Mouse (Mus musculus) neural tube, embryonic 11.5 days (tissue): Measurements from ENCODE around the gene Sestd1. TPM values are rescaled to one million over a fixed set of nuclear protein-coding genes. Genes with fewer than 3 reads are reported as not detected.

Experiments used
- ATAC-seq: fragments of 200-750 bp; cut with Nextera tagmentation; 2 replicates; pipeline ENCODE4 v1.8.0; 2017; ENCODE audit warnings: moderate number of reproducible peaks, mild to moderate bottlenecking, moderate TSS enrichment, moderate library complexity; ENCODE audit not compliant: insufficient read depth, low FRiP score, low TSS enrichment
- DNase-seq: peaks from one replicate; pipeline ENCODE4 v3.0.0-alpha.2; 2015; ENCODE audit warnings: low spot score
- H3K27ac ChIP-seq: fragments of 300-500 bp; sonication (generic); 2 replicates; pipeline ENCODE4 v1.5.1; 2014; ENCODE audit warnings: low read depth, mild to moderate bottlenecking, low read length
- H3K27me3 ChIP-seq: fragments of 300-500 bp; sonication (generic); 2 replicates; pipeline ENCODE4 v1.6.1; 2014; ENCODE audit warnings: mild to moderate bottlenecking, low read length, mixed read lengths; ENCODE audit not compliant: control insufficient read depth, insufficient read depth
- H3K36me3 ChIP-seq: fragments of 300-500 bp; sonication (generic); 2 replicates; pipeline ENCODE4 v1.6.1; 2014; ENCODE audit warnings: mild to moderate bottlenecking, low read length, moderate library complexity, mixed read lengths; ENCODE audit not compliant: control insufficient read depth, insufficient read depth
- H3K4me1 ChIP-seq: fragments of 300-500 bp; sonication (generic); 2 replicates; pipeline ENCODE4 v1.6.1; 2014; ENCODE audit warnings: low read length, mixed read lengths; ENCODE audit not compliant: control insufficient read depth, insufficient read depth
- H3K4me2 ChIP-seq: fragments of 300-500 bp; sonication (generic); 2 replicates; pipeline ENCODE4 v1.6.1; 2014; ENCODE audit warnings: low read depth, mild to moderate bottlenecking, moderate library complexity
- H3K4me3 ChIP-seq: fragments of 300-500 bp; sonication (generic); 2 replicates; pipeline ENCODE4 v1.5.1; 2014; ENCODE audit warnings: low read depth, low read length
- H3K9ac ChIP-seq: fragments of 300-500 bp; sonication (generic); 2 replicates; pipeline ENCODE4 v1.6.1; 2014; ENCODE audit warnings: mild to moderate bottlenecking, low read length
- H3K9me3 ChIP-seq: fragments of 300-500 bp; sonication (generic); 2 replicates; pipeline ENCODE4 v1.6.1; 2016; ENCODE audit warnings: low read length; ENCODE audit not compliant: control insufficient read depth
- WGBS: fragments of 180-500 bp; shearing (Covaris S2); extraction: QIAGEN DNeasy Blood & Tissue Kit; methylation state at CpG from one replicate; pipeline ENCODE4 v1.1.7; 2014; 5-methylcytosine and 5-hydroxymethylcytosine counted together
- polyA plus RNA-seq: library from polyadenylated mRNA; unstranded; fragments of >200 nt; fragmentation: Nextera tagmentation; extraction: Ambion mirVana; gene quantifications from 2 replicates; pipeline ENCODE4 v1.2.1, GENCODE M21; 2014

Sestd1 gene
- polyA plus RNA-seq, 1 experiment from 2014 or later: 31.3 TPM

GRCm38 (mm10) chr2:77163381-77163780 is 117.0 kb downstream of the Sestd1 start:
- no peak overlapping the region for H3K4me3 ChIP-seq
- ATAC-seq: no peak
- H3K36me3 ChIP-seq: no peaks in the 10 kb centered on the region
- no peak overlapping the region for H3K27ac ChIP-seq
- no peaks in the 10 kb centered on the region for H3K27me3 ChIP-seq
- no peak overlapping the region for H3K9ac ChIP-seq
- H3K4me2 ChIP-seq: no peak overlapping the region
- WGBS: 79% methylated on average over 3 of the region's 3 CpGs
- H3K9me3 ChIP-seq: no peaks in the 10 kb centered on the region
- DNase-seq: no peak
- H3K4me1 ChIP-seq: no peaks in the 10 kb centered on the region

- no peak for ATAC-seq
- Histone ChIP-seq H3K36me3 (no peaks in the 10 kb centered on the region), H3K4me2 (no peak overlapping the region), H3K9me3 (no peaks in the 10 kb centered on the region), H3K4me1 (no peaks in the 10 kb centered on the region), H3K4me3 (no peak overlapping the region), H3K27me3 (no peaks in the 10 kb centered on the region), H3K9ac (no peak overlapping the region), H3K27ac (no peak overlapping the region)
- no peak for DNase-seq
- 83% methylated on average over 3 of the region's 3 CpGs for WGBS
These were observed 118.3 kb downstream of the Sestd1 start for GRCm38 (mm10) chr2:77162135-77162534.

- no peaks in the 10 kb centered on the region for H3K27me3 ChIP-seq
- H3K27ac ChIP-seq: no peak overlapping the region
- H3K4me1 ChIP-seq: no peaks in the 10 kb centered on the region
- no peak overlapping the region for H3K9ac ChIP-seq
- H3K4me2 ChIP-seq: no peak overlapping the region
- no peak overlapping the region for H3K4me3 ChIP-seq
- DNase-seq: no peak
- no peaks in the 10 kb centered on the region for H3K9me3 ChIP-seq
- H3K36me3 ChIP-seq: no peaks in the 10 kb centered on the region
- no peak for ATAC-seq
- WGBS: 92% methylated on average over 4 of the region's 4 CpGs
These were observed 122.8 kb downstream of the Sestd1 start for GRCm38 (mm10) chr2:77157546-77157945.

GRCm38 (mm10) chr2:77154080-77154479 is 126.3 kb downstream of the Sestd1 start:
- DNase-seq: no peak
- Histone ChIP-seq H3K27ac (no peak overlapping the region), H3K27me3 (no peaks in the 10 kb centered on the region), H3K9ac (no peak overlapping the region), H3K4me2 (no peak overlapping the region), H3K4me3 (no peak overlapping the region), H3K36me3 (no peaks in the 10 kb centered on the region), H3K4me1 (no peaks in the 10 kb centered on the region), H3K9me3 (no peaks in the 10 kb centered on the region)
- 82% methylated on average over 4 of the region's 4 CpGs for WGBS
- ATAC-seq: no peak

- ATAC-seq (no peak), DNase-seq (no peak)
- H3K9me3 ChIP-seq: no peaks in the 10 kb centered on the region
- H3K27me3 ChIP-seq: no peaks in the 10 kb centered on the region
- no peak overlapping the region for H3K27ac ChIP-seq
- H3K4me1 ChIP-seq: no peaks in the 10 kb centered on the region
- 94% methylated on average over 8 of the region's 8 CpGs for WGBS
- no peak overlapping the region for H3K4me3 ChIP-seq
- no peak overlapping the region for H3K4me2 ChIP-seq
- H3K36me3 ChIP-seq: no peaks in the 10 kb centered on the region
- no peak overlapping the region for H3K9ac ChIP-seq
These were observed 129.1 kb downstream of the Sestd1 start for GRCm38 (mm10) chr2:77151255-77151654.

- 72% methylated on average over 2 of the region's 2 CpGs for whole genome bisulfite sequencing
- Histone ChIP-seq H3K4me2 (no peak overlapping the region), H3K36me3 (no peaks in the 10 kb centered on the region), H3K27ac (no peak overlapping the region), H3K4me3 (no peak overlapping the region), H3K9me3 (no peaks in the 10 kb centered on the region), H3K9ac (no peak overlapping the region), H3K4me1 (no peaks in the 10 kb centered on the region), H3K27me3 (no peaks in the 10 kb centered on the region)
- no peak for ATAC-seq
- no peak for DNase-seq
These were observed 130.8 kb downstream of the Sestd1 start for GRCm38 (mm10) chr2:77149576-77149975.

GRCm38 (mm10) chr2:77148215-77148614 is 132.2 kb downstream of the Sestd1 start:
- no peak overlapping the region for H3K27ac ChIP-seq
- no peak overlapping the region for H3K4me2 ChIP-seq
- DNase-seq (no peak), ATAC-seq (no peak)
- H3K36me3 ChIP-seq: no peaks in the 10 kb centered on the region
- H3K27me3 ChIP-seq: no peaks in the 10 kb centered on the region
- no peak overlapping the region for H3K4me3 ChIP-seq
- no peaks in the 10 kb centered on the region for H3K9me3 ChIP-seq
- WGBS: 69% methylated on average over 4 of the region's 4 CpGs
- no peaks in the 10 kb centered on the region for H3K4me1 ChIP-seq
- no peak overlapping the region for H3K9ac ChIP-seq

- no peak overlapping the region for H3K4me3 ChIP-seq
- H3K27me3 ChIP-seq: no peaks in the 10 kb centered on the region
- DNase-seq (no peak), ATAC-seq (no peak)
- H3K9me3 ChIP-seq: no peaks in the 10 kb centered on the region
- no peak overlapping the region for H3K4me2 ChIP-seq
- no peak overlapping the region for H3K27ac ChIP-seq
- H3K9ac ChIP-seq: no peak overlapping the region
- H3K4me1 ChIP-seq: no peaks in the 10 kb centered on the region
- no peaks in the 10 kb centered on the region for H3K36me3 ChIP-seq
- 76% methylated on average over 2 of the region's 2 CpGs for WGBS
These were observed 133.4 kb downstream of the Sestd1 start for GRCm38 (mm10) chr2:77146968-77147367.

GRCm38 (mm10) chr2:77146291-77146690 is 134.1 kb downstream of the Sestd1 start:
- Histone ChIP-seq H3K4me1 (no peaks in the 10 kb centered on the region), H3K9me3 (no peaks in the 10 kb centered on the region), H3K27ac (no peak overlapping the region), H3K4me3 (no peak overlapping the region), H3K4me2 (no peak overlapping the region), H3K36me3 (no peaks in the 10 kb centered on the region), H3K9ac (no peak overlapping the region), H3K27me3 (no peaks in the 10 kb centered on the region)
- ATAC-seq (no peak), DNase-seq (no peak)
- 71% methylated on average over 3 of the region's 3 CpGs for WGBS
